Mouse (Mus musculus): ENCODE results near the gene Slc4a3. TPM values are rescaled to one million over a fixed set of nuclear protein-coding genes. Genes with fewer than 3 reads are reported as not detected.

The Slc4a3 gene
- polyA plus RNA-seq, 1 experiment from 2014 or later: 4.0 TPM

DNA sequence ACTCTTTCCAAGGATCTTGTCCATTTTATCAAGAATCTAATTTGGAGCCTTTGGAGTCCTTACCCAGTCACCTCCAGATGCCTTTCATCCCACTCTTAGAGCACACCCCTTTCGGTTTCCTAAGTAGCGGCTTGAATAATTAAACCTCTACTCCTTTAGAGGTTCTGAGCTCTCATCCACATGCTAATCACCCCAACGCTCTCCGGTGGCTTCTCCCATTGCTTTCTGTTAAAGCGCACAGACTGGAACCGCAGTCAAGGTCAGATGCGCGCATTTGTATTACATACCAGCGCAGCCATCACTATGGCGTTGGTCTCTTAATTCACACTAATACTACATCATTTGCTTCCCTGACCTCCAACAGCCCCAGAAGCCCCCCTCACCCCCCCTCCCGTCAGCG, 55.7 kb downstream of the Slc4a3 start:
- Histone ChIP-seq H3K4me3 (ENCODE audit: low read depth, low read length) (no peak overlapping the region), H3K9ac (ENCODE audit: low read depth, low read length) (no peak overlapping the region), H3K36me3 (ENCODE audit: control insufficient read depth, insufficient read depth) (no peaks in the 10 kb centered on the region), H3K4me1 (replicated peaks; ENCODE audit: control insufficient read depth, insufficient read depth, low read length) (no peaks in the 10 kb centered on the region), H3K4me2 (replicated peaks; ENCODE audit: low read depth) (no peak overlapping the region), H3K27me3 (replicated peaks; ENCODE audit: control insufficient read depth, insufficient read depth, low read length) (no peaks in the 10 kb centered on the region), H3K27ac (ENCODE audit: low read depth, low read length) (no peak overlapping the region), H3K9me3 (ENCODE audit: control insufficient read depth) (no peaks in the 10 kb centered on the region)
- WGBS: 21% methylated on average over 12 of the region's 12 CpGs
- no peak for ATAC-seq
- no peak for TF ChIP-seq CTCF (IDR thresholded peaks at IDR 0.05; ENCODE audit: low read depth)

DNA sequence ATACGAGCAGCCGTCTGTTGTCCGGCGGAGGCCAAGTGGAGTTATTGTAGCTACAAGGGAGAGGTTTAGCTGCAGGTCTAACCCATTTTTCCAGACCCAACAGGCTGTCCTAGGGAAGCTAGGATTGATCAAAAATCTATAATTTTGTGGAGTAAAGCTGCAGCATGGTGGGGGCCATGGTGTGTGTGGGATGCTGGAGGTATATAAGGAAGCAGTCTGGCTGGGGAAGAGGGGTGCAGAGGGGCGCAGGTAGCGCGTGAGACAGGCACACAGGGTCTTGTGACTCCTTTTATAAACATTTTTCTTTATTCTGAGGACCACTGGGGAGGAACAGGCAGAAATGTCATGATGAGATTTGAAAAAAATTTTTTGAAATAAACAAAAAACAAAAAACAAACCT, 57.5 kb downstream of the Slc4a3 start:
- H3K9ac ChIP-seq (ENCODE audit: low read depth, low read length): no peak overlapping the region
- H3K27me3 ChIP-seq (replicated peaks; ENCODE audit: control insufficient read depth, insufficient read depth, low read length): no peaks in the 10 kb centered on the region
- H3K4me2 ChIP-seq (replicated peaks; ENCODE audit: low read depth): no peak overlapping the region
- no peak for ATAC-seq
- WGBS: 87% methylated on average over 7 of the region's 7 CpGs
- no peak overlapping the region for H3K27ac ChIP-seq (ENCODE audit: low read depth, low read length)
- H3K4me1 ChIP-seq (replicated peaks; ENCODE audit: control insufficient read depth, insufficient read depth, low read length): no peaks in the 10 kb centered on the region
- H3K4me3 ChIP-seq (ENCODE audit: low read depth, low read length): no peak overlapping the region
- H3K36me3 ChIP-seq (ENCODE audit: control insufficient read depth, insufficient read depth): no peaks in the 10 kb centered on the region
- no peak for TF ChIP-seq CTCF (IDR thresholded peaks at IDR 0.05; ENCODE audit: low read depth)
- H3K9me3 ChIP-seq (ENCODE audit: control insufficient read depth): no peaks in the 10 kb centered on the region

DNA sequence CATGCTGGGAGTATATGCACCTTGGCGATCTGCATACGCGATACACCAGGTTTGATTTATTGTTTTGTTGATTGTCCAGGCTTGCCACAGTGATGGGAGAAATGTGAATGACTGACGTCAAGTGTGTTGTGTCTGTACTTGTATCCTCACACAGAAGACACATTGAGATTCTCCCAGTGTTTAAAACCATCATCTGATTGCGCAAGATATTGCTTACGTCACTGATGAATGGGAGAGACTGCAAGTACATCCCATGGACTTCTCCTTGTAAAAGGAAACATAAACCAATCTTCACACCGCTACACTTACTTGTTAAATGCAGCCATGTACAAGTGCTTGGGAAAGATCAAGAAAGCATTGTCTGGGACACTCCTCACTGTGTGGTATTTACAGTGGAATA, 62.2 kb downstream of the Slc4a3 start:
- H3K4me2 ChIP-seq (replicated peaks; ENCODE audit: low read depth): no peak overlapping the region
- no peaks in the 10 kb centered on the region for H3K9me3 ChIP-seq (ENCODE audit: control insufficient read depth)
- no peak for TF ChIP-seq CTCF (IDR thresholded peaks at IDR 0.05; ENCODE audit: low read depth)
- no peak overlapping the region for H3K9ac ChIP-seq (ENCODE audit: low read depth, low read length)
- no peak overlapping the region for H3K27ac ChIP-seq (ENCODE audit: low read depth, low read length)
- no peak for ATAC-seq
- H3K4me3 ChIP-seq (ENCODE audit: low read depth, low read length): no peak overlapping the region
- no peaks in the 10 kb centered on the region for H3K4me1 ChIP-seq (replicated peaks; ENCODE audit: control insufficient read depth, insufficient read depth, low read length)
- no peaks in the 10 kb centered on the region for H3K36me3 ChIP-seq (ENCODE audit: control insufficient read depth, insufficient read depth)
- no peaks in the 10 kb centered on the region for H3K27me3 ChIP-seq (replicated peaks; ENCODE audit: control insufficient read depth, insufficient read depth, low read length)
- WGBS: 78% methylated on average over 7 of the region's 7 CpGs

DNA sequence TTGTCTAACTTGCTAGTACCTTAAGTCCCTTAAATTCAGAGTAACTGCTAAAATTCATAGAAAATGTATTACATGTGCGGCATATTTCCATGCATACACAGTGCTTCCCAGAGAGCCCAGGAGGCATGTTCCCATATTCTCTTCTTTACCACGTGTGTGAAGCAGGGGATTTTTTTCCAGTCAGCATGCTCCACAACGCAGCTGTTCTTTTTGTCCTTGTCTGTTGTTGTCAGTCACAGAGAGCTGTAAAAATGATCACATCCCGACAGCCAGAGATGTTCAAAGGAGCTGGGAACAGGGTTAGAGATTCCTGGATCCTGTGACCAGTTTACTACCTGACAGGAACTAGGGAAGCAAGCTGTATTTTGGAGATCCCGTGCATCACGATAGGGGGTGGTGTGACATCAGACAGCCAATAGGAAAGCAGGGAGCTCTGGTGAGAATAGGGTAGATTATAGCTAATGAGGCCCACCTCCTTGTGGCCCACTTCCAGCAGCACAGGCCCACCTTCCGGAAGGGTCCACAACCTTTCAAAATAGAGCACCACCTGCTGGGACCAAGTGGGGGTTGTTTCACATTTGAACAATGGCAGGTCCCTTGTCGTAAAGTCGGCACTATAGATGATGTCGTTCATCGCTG, 62.7 kb downstream of the Slc4a3 start:
- no peaks in the 10 kb centered on the region for H3K9me3 ChIP-seq (ENCODE audit: control insufficient read depth)
- H3K4me2 ChIP-seq (replicated peaks; ENCODE audit: low read depth): no peak overlapping the region
- H3K27me3 ChIP-seq (replicated peaks; ENCODE audit: control insufficient read depth, insufficient read depth, low read length): no peaks in the 10 kb centered on the region
- H3K4me3 ChIP-seq (ENCODE audit: low read depth, low read length): no peak overlapping the region
- no peak for TF ChIP-seq CTCF (IDR thresholded peaks at IDR 0.05; ENCODE audit: low read depth)
- no peak overlapping the region for H3K9ac ChIP-seq (ENCODE audit: low read depth, low read length)
- ATAC-seq: no peak
- H3K27ac ChIP-seq (ENCODE audit: low read depth, low read length): no peak overlapping the region
- no peaks in the 10 kb centered on the region for H3K4me1 ChIP-seq (replicated peaks; ENCODE audit: control insufficient read depth, insufficient read depth, low read length)
- 77% methylated on average over 11 of the region's 11 CpGs for WGBS
- H3K36me3 ChIP-seq (ENCODE audit: control insufficient read depth, insufficient read depth): no peaks in the 10 kb centered on the region

DNA sequence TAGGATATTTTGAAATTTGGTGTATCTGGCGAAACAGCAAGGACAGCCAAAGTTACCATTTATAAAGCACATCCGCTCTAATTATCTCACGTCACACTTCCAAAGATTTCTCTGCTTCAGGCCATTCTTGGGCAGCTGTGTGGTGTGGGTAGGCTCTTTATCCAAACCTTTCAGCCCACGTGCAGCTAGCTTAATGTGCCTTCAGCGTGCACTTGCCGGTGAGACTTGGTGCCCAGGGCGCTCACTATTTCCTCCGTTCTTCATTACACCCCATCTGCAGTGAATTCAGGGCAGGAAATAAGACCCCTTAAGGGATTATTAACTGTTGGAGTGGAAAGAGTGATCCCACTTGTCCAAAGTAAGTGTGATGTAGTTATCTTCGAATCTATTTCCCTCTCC, 63.2 kb downstream of the Slc4a3 start:
- no peak for ATAC-seq
- 90% methylated on average over 9 of the region's 9 CpGs for WGBS
- H3K9ac ChIP-seq (ENCODE audit: low read depth, low read length): no peak overlapping the region

DNA sequence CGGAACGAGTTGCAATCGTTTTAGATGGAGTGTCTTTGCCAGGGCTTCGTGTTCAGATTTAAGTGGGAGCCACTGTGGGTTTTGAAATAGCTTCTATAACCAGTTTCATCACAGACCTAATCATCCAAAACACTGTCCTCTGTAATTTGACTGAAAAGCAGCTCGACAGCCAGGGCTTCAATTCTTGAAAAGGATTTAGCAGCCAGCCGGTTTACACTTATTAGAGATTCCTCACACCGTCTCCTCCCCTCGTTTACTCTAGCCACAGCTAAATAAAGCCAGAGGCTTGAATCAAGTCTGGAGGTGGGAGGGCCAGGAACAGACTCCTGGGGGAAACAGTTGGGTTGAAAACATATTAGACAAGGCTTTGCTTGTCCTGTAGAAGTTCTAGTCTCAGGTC, 64.5 kb downstream of the Slc4a3 start:
- H3K4me1 ChIP-seq (replicated peaks; ENCODE audit: control insufficient read depth, insufficient read depth, low read length): no peaks in the 10 kb centered on the region
- H3K27ac ChIP-seq (ENCODE audit: low read depth, low read length): no peak overlapping the region
- H3K9ac ChIP-seq (ENCODE audit: low read depth, low read length): no peak overlapping the region
- H3K9me3 ChIP-seq (ENCODE audit: control insufficient read depth): no peaks in the 10 kb centered on the region
- TF ChIP-seq CTCF (IDR thresholded peaks at IDR 0.05; ENCODE audit: low read depth): no peak
- no peaks in the 10 kb centered on the region for H3K27me3 ChIP-seq (replicated peaks; ENCODE audit: control insufficient read depth, insufficient read depth, low read length)
- H3K4me2 ChIP-seq (replicated peaks; ENCODE audit: low read depth): no peak overlapping the region
- no peaks in the 10 kb centered on the region for H3K36me3 ChIP-seq (ENCODE audit: control insufficient read depth, insufficient read depth)
- ATAC-seq: no peak
- no peak overlapping the region for H3K4me3 ChIP-seq (ENCODE audit: low read depth, low read length)
- 42% methylated on average over 8 of the region's 8 CpGs for WGBS

More for the DNA sequence above, 63.2 kb downstream of the Slc4a3 start:
- Histone ChIP-seq H3K36me3 (ENCODE audit: control insufficient read depth, insufficient read depth) (no peaks in the 10 kb centered on the region), H3K4me1 (replicated peaks; ENCODE audit: control insufficient read depth, insufficient read depth, low read length) (no peaks in the 10 kb centered on the region), H3K9me3 (ENCODE audit: control insufficient read depth) (no peaks in the 10 kb centered on the region), H3K4me3 (ENCODE audit: low read depth, low read length) (no peak overlapping the region), H3K27me3 (replicated peaks; ENCODE audit: control insufficient read depth, insufficient read depth, low read length) (no peaks in the 10 kb centered on the region), H3K4me2 (replicated peaks; ENCODE audit: low read depth) (no peak overlapping the region), H3K27ac (ENCODE audit: low read depth, low read length) (no peak overlapping the region)
- TF ChIP-seq CTCF (IDR thresholded peaks at IDR 0.05; ENCODE audit: low read depth): no peak

Other genes with a start within 250 kb of the Slc4a3 start
- 125 and 130 TPM in 2 replicates for gene Dnpep, start 228.3 kb upstream of the Slc4a3 start, polyA plus RNA-seq (2015; fragmentation: Nextera tagmentation; extraction: Ambion mirVana)
- 233 and 254 TPM in 2 replicates for gene Des, start 185.9 kb upstream of the Slc4a3 start, polyA plus RNA-seq (2015; fragmentation: Nextera tagmentation; extraction: Ambion mirVana)
- gene Speg, start 171.0 kb upstream of the Slc4a3 start, polyA plus RNA-seq (2015; fragmentation: Nextera tagmentation; extraction: Ambion mirVana): 20.1 and 21.3 TPM in 2 replicates
- 121 and 124 TPM in 2 replicates for gene Gmppa, start 110.3 kb upstream of the Slc4a3 start, polyA plus RNA-seq (2015; fragmentation: Nextera tagmentation; extraction: Ambion mirVana)
- gene Asic4, start 95.8 kb upstream of the Slc4a3 start, polyA plus RNA-seq (2015; fragmentation: Nextera tagmentation; extraction: Ambion mirVana): 0.97 and 1.2 TPM in 2 replicates
- 21.8 and 22.3 TPM in 2 replicates for gene Chpf, start 67.0 kb upstream of the Slc4a3 start, polyA plus RNA-seq (2015; fragmentation: Nextera tagmentation; extraction: Ambion mirVana)
- 1.3 and 1.6 TPM in 2 replicates for gene Tmem198, start 66.7 kb upstream of the Slc4a3 start, polyA plus RNA-seq (2015; fragmentation: Nextera tagmentation; extraction: Ambion mirVana)
- gene Obsl1, start 39.8 kb upstream of the Slc4a3 start, polyA plus RNA-seq (2015; fragmentation: Nextera tagmentation; extraction: Ambion mirVana): 17.1 and 17.6 TPM in 2 replicates
- gene Inha, start 39.2 kb upstream of the Slc4a3 start, polyA plus RNA-seq (2015; fragmentation: Nextera tagmentation; extraction: Ambion mirVana): 3.2 and 3.3 TPM in 2 replicates
- 9.7 and 11.2 TPM in 2 replicates for gene Stk11ip, start 24.7 kb upstream of the Slc4a3 start, polyA plus RNA-seq (2015; fragmentation: Nextera tagmentation; extraction: Ambion mirVana)

Measured in intestine, postnatal 0 days (tissue).